Mouse (Mus musculus): ENCODE measurements around the gene Ppil6. TPM values are rescaled to one million over a fixed set of nuclear protein-coding genes. Genes with fewer than 3 reads are reported as not detected.

Ppil6 gene
- polyA plus RNA-seq, 1 experiment from 2014 or later = not detected

GRCm38 (mm10) chr10:41467325-41467724 lies 22.9 kb upstream of the Ppil6 start:
- Histone ChIP-seq H3K4me1 (peaks cover 3% of the 10 kb centered on the region; the same call in 1 of the 2 replicates), H3K36me3 (peaks cover 19% of the 10 kb centered on the region), H3K27me3 (replicated peaks) (no peaks in the 10 kb centered on the region), H3K9ac (no peak overlapping the region), H3K4me3 (no peak overlapping the region), H3K4me2 (no peak overlapping the region), H3K9me3 (replicated peaks) (no peaks in the 10 kb centered on the region), H3K27ac (no peak overlapping the region)
- WGBS (ENCODE audit: insufficient replicate concordance) = 71% methylated on average over 6 of the region's 6 CpGs
- ATAC-seq = no peak

DNA sequence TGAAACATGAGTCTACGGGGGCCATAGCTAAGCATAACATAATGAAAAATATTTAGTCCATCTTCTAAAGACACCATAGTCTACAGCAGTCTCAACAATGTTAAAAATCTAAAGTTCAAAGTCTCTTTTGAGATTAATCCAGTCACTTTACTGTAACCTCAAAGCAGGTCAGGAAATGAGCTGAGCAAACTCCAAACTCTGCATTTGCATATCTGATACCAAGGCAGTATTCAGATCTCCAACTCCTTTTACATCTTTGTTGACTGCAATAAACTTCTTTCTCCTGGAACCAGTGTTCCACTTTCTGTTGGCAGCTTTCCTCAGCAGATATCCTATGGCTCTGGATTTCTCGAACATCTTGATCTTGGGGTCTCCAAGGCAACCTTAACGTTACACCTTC lies 19.5 kb upstream of the Ppil6 start:
- Histone ChIP-seq H3K4me3 (no peak overlapping the region), H3K9ac (no peak overlapping the region), H3K36me3 (peaks cover 2% of the 10 kb centered on the region; the same call in 1 of the 2 replicates), H3K27me3 (replicated peaks) (no peaks in the 10 kb centered on the region), H3K27ac (no peak overlapping the region), H3K4me1 (peaks cover 36% of the 10 kb centered on the region), H3K9me3 (replicated peaks) (no peaks in the 10 kb centered on the region), H3K4me2 (no peak overlapping the region)
- 71% methylated on average over 3 of the region's 3 CpGs for WGBS (ENCODE audit: insufficient replicate concordance)
- no peak for ATAC-seq

DNA sequence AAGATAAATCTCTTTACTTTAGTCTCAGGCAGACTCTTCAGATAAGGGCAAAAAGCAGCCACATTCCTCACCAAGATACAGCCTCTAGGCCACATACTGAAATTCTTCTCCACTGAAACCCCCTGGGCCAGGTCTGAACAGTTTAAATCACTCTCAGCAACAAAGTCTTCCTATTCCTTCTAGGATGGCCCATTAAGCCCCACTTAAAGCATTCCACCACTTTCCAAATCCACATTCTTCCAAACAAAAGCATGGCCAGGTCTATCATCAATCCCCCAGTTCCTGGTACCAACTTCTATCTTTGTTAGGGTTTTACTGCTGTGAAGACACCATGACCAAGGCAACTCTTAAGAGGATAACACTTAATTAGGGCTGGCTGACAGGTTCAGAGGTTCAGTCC lies 17.7 kb upstream of the Ppil6 start:
- no peak overlapping the region for H3K9ac ChIP-seq
- no peak for ATAC-seq
- H3K4me1 ChIP-seq = peaks cover 55% of the 10 kb centered on the region
- H3K4me3 ChIP-seq = no peak overlapping the region
- H3K4me2 ChIP-seq = no peak overlapping the region
- no peak overlapping the region for H3K27ac ChIP-seq
- no peaks in the 10 kb centered on the region for H3K27me3 ChIP-seq (replicated peaks)
- H3K36me3 ChIP-seq = no peaks in the 10 kb centered on the region
- H3K9me3 ChIP-seq (replicated peaks) = no peaks in the 10 kb centered on the region

- Histone ChIP-seq H3K4me1 (peaks cover 60% of the 10 kb centered on the region), H3K9ac (no peak overlapping the region), H3K27me3 (replicated peaks) (no peaks in the 10 kb centered on the region), H3K9me3 (replicated peaks) (no peaks in the 10 kb centered on the region), H3K27ac (no peak overlapping the region), H3K4me2 (no peak overlapping the region), H3K36me3 (no peaks in the 10 kb centered on the region), H3K4me3 (no peak overlapping the region)
- WGBS (ENCODE audit: insufficient replicate concordance) = 55% methylated on average over 5 of the region's 5 CpGs
- ATAC-seq = no peak
These were observed 17.2 kb upstream of the Ppil6 start for GRCm38 (mm10) chr10:41472962-41473481.

- H3K4me1 ChIP-seq = peaks cover 69% of the 10 kb centered on the region
- H3K27me3 ChIP-seq (replicated peaks) = no peaks in the 10 kb centered on the region; the same call in 1 of the 2 replicates
- H3K27ac ChIP-seq = peak overlapping the region; percentile 60; the same call in 1 of the 2 replicates
- H3K9ac ChIP-seq = no peak overlapping the region
- ATAC-seq = no peak
- no peaks in the 10 kb centered on the region for H3K9me3 ChIP-seq (replicated peaks)
- no peaks in the 10 kb centered on the region; the same call in 1 of the 2 replicates for H3K36me3 ChIP-seq
- no peak overlapping the region for H3K4me3 ChIP-seq
- H3K4me2 ChIP-seq = 0 out of 2 replicates have a peak overlapping the region, but pooled peaks have one; percentile 16
- 21% methylated on average over 6 of the region's 6 CpGs for WGBS (ENCODE audit: insufficient replicate concordance)
These were observed 16.3 kb upstream of the Ppil6 start for GRCm38 (mm10) chr10:41473782-41474468.

- no peak for ATAC-seq
- H3K4me1 ChIP-seq = peaks cover 74% of the 10 kb centered on the region
- 0 out of 2 replicates have a peak overlapping the region, but pooled peaks have one; percentile 43 for H3K9ac ChIP-seq
- peak overlapping the region; percentile 73 for H3K27ac ChIP-seq
- H3K4me2 ChIP-seq = peak overlapping the region; percentile 99; the same call in 1 of the 2 replicates
- H3K4me3 ChIP-seq = no peak overlapping the region
- H3K9me3 ChIP-seq (replicated peaks) = no peaks in the 10 kb centered on the region
- 81% methylated on average over 1 of the region's 1 CpGs for WGBS (ENCODE audit: insufficient replicate concordance)
- H3K27me3 ChIP-seq (replicated peaks) = no peaks in the 10 kb centered on the region; the same call in 1 of the 2 replicates
- H3K36me3 ChIP-seq = no peaks in the 10 kb centered on the region; the same call in 1 of the 2 replicates
These were observed 15.3 kb upstream of the Ppil6 start for GRCm38 (mm10) chr10:41474981-41475391.

DNA sequence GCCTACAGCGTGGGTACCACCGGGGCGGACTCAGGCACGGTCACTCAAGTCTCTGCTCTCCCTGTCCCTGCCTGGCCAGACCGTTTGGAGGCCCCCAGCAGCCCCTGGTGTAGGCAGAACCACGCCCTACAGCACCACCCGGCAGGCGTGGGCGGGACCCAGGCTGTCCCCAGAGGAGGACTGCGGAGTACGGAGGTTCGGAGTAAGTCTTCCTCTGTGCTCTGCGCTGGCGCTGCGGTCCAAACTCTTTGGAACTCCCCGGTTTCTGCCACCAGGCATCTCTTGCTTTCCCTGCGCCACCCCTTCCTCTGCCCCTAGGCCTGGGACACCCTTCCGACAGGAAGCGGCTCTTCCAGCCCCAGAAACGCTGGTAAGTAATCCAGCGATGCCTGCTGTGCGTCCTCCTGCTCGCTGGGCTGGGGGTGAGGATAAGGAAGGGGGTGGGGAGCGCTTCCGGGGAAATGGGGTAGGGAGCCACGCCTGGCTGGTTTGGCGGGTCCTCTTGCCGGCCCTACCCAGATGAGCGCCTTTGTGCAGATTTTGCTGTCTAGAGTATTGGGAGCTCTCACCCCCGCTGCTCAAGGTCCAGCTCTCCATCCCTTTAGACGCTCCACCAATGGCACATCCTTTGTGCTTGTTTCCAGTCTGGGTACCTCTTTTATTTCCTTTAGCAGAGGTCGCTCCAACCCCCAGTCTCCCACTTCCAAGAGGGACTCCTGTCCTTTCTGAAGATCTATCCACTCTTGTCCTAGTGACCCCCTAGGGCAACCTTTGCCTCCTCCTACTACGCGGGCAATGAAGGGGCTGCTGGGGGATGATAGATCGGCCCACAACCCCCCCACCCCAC lies 13.8 kb upstream of the Ppil6 start, which contains the start of gene Mical1:
Gene Mical1 (plus strand): TSS at position 144 of the 847 bp plus-strand sequence.
- peak within 1 kb of the TSS; percentile 69 for H3K4me3 ChIP-seq
- H3K36me3 ChIP-seq = no peaks in the 10 kb centered on the region; the same call in 1 of the 2 replicates
- peak within 1 kb of the TSS; percentile 85 for H3K27ac ChIP-seq
- peak within 1 kb of the TSS; percentile 72 for H3K9ac ChIP-seq
- peak within 1 kb of the TSS; percentile 99 for H3K4me2 ChIP-seq
- peaks cover 88% of the 10 kb centered on the region for H3K4me1 ChIP-seq
- H3K9me3 ChIP-seq (replicated peaks) = no peaks in the 10 kb centered on the region
- WGBS (ENCODE audit: insufficient replicate concordance) = under 1% methylated on average over 35 of the region's 35 CpGs
- no peaks in the 10 kb centered on the region; the same call in none of the 2 replicates for H3K27me3 ChIP-seq (replicated peaks)
- peak; percentile 83 for ATAC-seq

GRCm38 (mm10) chr10:41477018-41477277 lies 13.3 kb upstream of the Ppil6 start:
- Histone ChIP-seq H3K9me3 (replicated peaks) (no peaks in the 10 kb centered on the region), H3K4me2 (peak overlapping the region; percentile 99), H3K4me3 (peak overlapping the region; percentile 69), H3K36me3 (peaks cover 3% of the 10 kb centered on the region), H3K9ac (peak overlapping the region; percentile 72), H3K4me1 (peaks cover 90% of the 10 kb centered on the region), H3K27ac (peak overlapping the region; percentile 85), H3K27me3 (replicated peaks) (no peaks in the 10 kb centered on the region; the same call in none of the 2 replicates)
- under 1% methylated on average over 9 of the region's 9 CpGs for WGBS (ENCODE audit: insufficient replicate concordance)
- no peak for ATAC-seq

DNA sequence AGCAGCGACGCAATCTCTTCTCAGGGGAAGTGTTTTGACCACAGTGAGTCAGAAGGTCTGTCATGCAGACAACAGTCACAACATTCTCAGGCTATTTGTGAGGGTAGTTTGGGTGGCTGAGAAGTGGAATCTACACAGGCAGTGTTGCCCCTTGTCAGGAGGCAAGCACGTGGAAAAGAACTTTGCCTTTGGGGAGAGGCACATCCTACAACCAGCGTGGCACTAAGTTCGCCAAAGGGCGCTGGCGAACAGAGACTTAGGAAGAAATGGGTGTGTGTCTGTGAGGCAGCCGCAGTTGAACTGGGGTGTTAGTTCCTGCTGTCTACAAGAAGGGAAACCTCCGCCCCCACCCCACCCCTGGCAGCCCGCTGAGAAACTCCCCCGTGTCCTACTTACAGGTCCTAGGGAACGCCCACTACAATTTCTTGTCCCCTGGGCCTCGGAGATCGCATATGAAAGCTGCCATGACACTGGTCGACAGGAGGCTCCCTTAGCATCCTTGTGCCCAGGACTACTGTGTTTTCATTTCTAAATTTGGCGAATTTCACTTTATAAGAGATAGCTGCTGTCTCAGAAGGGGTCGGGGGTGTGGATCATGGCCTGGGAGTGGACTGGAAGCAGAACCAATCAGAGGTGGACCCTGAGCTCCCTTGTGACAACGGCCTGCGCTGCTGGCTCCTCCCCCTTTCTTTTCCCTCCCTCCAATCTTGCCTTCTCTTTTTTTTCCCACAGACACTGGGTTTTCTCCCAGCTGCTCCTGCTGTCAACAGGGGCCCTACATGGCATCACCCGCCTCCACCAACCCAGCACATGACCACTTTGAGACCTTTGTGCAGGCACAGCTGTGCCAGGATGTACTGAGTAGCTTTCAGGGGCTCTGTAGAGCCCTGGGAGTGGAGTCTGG lies 12.7 kb upstream of the Ppil6 start:
- Histone ChIP-seq H3K27ac (peak overlapping the region; percentile 85), H3K4me2 (peak overlapping the region; percentile 99), H3K36me3 (peaks cover 9% of the 10 kb centered on the region), H3K4me3 (peak overlapping the region; percentile 69), H3K4me1 (peaks cover 88% of the 10 kb centered on the region), H3K9me3 (replicated peaks) (no peaks in the 10 kb centered on the region), H3K9ac (peak overlapping the region; percentile 72), H3K27me3 (replicated peaks) (no peaks in the 10 kb centered on the region; the same call in none of the 2 replicates)
- peak; percentile 52 for ATAC-seq
- 3% methylated on average over 20 of the region's 20 CpGs for WGBS (ENCODE audit: insufficient replicate concordance)

DNA sequence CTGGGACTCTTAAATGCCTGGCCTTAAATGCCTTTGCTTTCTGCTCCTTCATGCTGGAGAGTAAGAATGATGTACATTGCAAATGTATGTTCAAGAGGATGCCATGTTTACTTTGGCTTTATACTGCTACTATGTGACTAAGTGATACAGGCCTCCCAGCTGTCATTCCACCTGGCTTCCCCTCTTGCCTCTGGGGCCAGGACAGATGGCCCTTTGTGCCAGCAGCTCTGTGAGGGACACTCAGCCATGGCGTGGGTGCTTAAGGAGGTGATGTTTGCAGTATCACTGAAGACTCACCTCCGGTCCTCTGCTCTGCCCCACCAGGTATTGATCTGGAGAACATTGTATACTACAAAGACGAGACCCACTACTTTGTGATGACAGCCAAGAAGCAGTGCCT lies 10.3 kb upstream of the Ppil6 start:
- no peak overlapping the region for H3K4me3 ChIP-seq
- no peak overlapping the region for H3K4me2 ChIP-seq
- no peak for ATAC-seq
- H3K4me1 ChIP-seq = peaks cover 64% of the 10 kb centered on the region
- no peak overlapping the region for H3K27ac ChIP-seq
- peaks cover 32% of the 10 kb centered on the region for H3K36me3 ChIP-seq
- H3K27me3 ChIP-seq (replicated peaks) = peaks cover 4% of the 10 kb centered on the region
- H3K9me3 ChIP-seq (replicated peaks) = no peaks in the 10 kb centered on the region
- 77% methylated on average over 3 of the region's 3 CpGs for WGBS (ENCODE audit: insufficient replicate concordance)
- H3K9ac ChIP-seq = no peak overlapping the region

All from liver, embryonic 12.5 days (tissue).